In the genomic region with DNA sequence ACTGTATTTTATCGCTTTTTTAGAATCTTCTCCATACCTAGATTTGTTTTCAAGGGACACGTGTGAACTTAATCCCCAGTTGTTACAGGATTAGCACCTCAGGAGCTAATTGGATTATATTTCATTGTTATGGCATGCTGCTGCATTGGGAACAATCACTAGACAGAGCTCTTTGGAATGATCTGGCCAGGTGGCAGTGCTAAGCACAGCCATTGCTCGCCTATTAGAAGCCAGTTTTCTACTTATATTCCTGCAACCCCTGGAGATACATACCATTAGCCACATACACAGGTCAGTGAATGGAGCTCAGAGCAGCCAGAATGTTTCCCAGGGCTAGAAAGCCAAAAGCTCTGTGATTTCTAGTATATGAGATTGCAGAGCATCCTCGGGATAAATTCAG, we compare ENCODE assay signal across 21 mouse cellular contexts.
DNase-seq lines count a peak whose midpoint lies in the region; ATAC-seq and TF ChIP-seq lines count a peak whose summit lies in the region.
"Had no signal": no experiment of that assay in that cellular context is flagged by ENCODE, and none has a peak within 500 bp of the region (broad histone marks: within the 10 kb centered on the region; RNA-seq: fewer than 3 reads in every experiment).

No protein-coding gene starts in this region.

- no peak overlapping the region for H3K27ac ChIP-seq in forebrain, embryonic 11.5 days (ENCODE audit: low read depth, low read length)
- H3K27ac ChIP-seq in forebrain, embryonic 12.5 days, result no peak overlapping the region
- no peak overlapping the region for H3K27ac ChIP-seq in midbrain, embryonic 11.5 days (ENCODE audit: low read depth, low read length)
- no peak overlapping the region for H3K27ac ChIP-seq in midbrain, embryonic 10.5 days (replicated peaks)
- peak overlapping the region; percentile 52; the same call in 1 of the 2 replicates for H3K27ac ChIP-seq in midbrain, embryonic 16.5 days (ENCODE audit: low read length)
- H3K27ac ChIP-seq in lung, postnatal 0 days (ENCODE audit: low read length), result no peak overlapping the region
- H3K27ac ChIP-seq: embryonic facial prominence, embryonic 13.5 days; layer of hippocampus, adult 2 months had no signal

- H3K9ac ChIP-seq in forebrain, embryonic 11.5 days (ENCODE audit: low read length), result no peak overlapping the region
- H3K9ac ChIP-seq in forebrain, embryonic 12.5 days, result no peak overlapping the region
- H3K9ac ChIP-seq in midbrain, embryonic 11.5 days (ENCODE audit: low read length), result no peak overlapping the region
- no peak overlapping the region for H3K9ac ChIP-seq in midbrain, embryonic 16.5 days (ENCODE audit: low read depth, low read length)
- no peak overlapping the region for H3K9ac ChIP-seq in lung, postnatal 0 days (replicated peaks; ENCODE audit: low read depth)
- H3K9ac ChIP-seq: embryonic facial prominence, embryonic 13.5 days; liver, postnatal 0 days had no signal

- WGBS in forebrain, embryonic 11.5 days, result 37% methylated on average over 4 of the region's 4 CpGs
- 30% methylated on average over 4 of the region's 4 CpGs for WGBS in forebrain, embryonic 12.5 days
- 41% methylated on average over 4 of the region's 4 CpGs for whole genome bisulfite sequencing in midbrain, embryonic 11.5 days
- 46% methylated on average over 4 of the region's 4 CpGs for WGBS in midbrain, embryonic 10.5 days
- WGBS in midbrain, embryonic 16.5 days, result 21% methylated on average over 4 of the region's 4 CpGs
- 66% methylated on average over 4 of the region's 4 CpGs for WGBS in lung, postnatal 0 days

- H3K4me1 ChIP-seq in forebrain, embryonic 11.5 days (replicated peaks; ENCODE audit: control insufficient read depth, insufficient read depth, low read length), result no peaks in the 10 kb centered on the region
- peaks cover 23% of the 10 kb centered on the region for H3K4me1 ChIP-seq in forebrain, embryonic 12.5 days
- peaks cover 16% of the 10 kb centered on the region; the same call in 1 of the 2 replicates for H3K4me1 ChIP-seq in midbrain, embryonic 11.5 days (ENCODE audit: control insufficient read depth, insufficient read depth, low read length)
- H3K4me1 ChIP-seq in midbrain, embryonic 10.5 days, result peaks cover 22% of the 10 kb centered on the region
- H3K4me1 ChIP-seq in midbrain, embryonic 16.5 days (ENCODE audit: control insufficient read depth, insufficient read depth, low read length), result peaks cover 20% of the 10 kb centered on the region
- no peaks in the 10 kb centered on the region for H3K4me1 ChIP-seq in lung, postnatal 0 days (ENCODE audit: insufficient read depth, low read depth, low read length)

- H3K9me3 ChIP-seq in forebrain, embryonic 11.5 days (ENCODE audit: control insufficient read depth, low read length), result no peaks in the 10 kb centered on the region
- no peaks in the 10 kb centered on the region for H3K9me3 ChIP-seq in forebrain, embryonic 12.5 days
- H3K9me3 ChIP-seq in midbrain, embryonic 11.5 days (ENCODE audit: control insufficient read depth, low read length), result no peaks in the 10 kb centered on the region
- H3K9me3 ChIP-seq in midbrain, embryonic 10.5 days (replicated peaks), result no peaks in the 10 kb centered on the region
- no peaks in the 10 kb centered on the region for H3K9me3 ChIP-seq in midbrain, embryonic 16.5 days (replicated peaks; ENCODE audit: control insufficient read depth, low read length, poor library complexity, severe bottlenecking)
- no peaks in the 10 kb centered on the region for H3K9me3 ChIP-seq in lung, postnatal 0 days (ENCODE audit: low read length)
- H3K9me3 ChIP-seq: embryonic facial prominence, embryonic 13.5 days had no signal

- no peak for TF ChIP-seq CTCF in lung, postnatal 0 days (IDR thresholded peaks at IDR 0.05)

- H3K27me3 ChIP-seq in forebrain, embryonic 11.5 days (ENCODE audit: control insufficient read depth, insufficient read depth, low read length), result peaks cover 11% of the 10 kb centered on the region
- H3K27me3 ChIP-seq in forebrain, embryonic 12.5 days, result peaks cover 51% of the 10 kb centered on the region
- no peaks in the 10 kb centered on the region for H3K27me3 ChIP-seq in midbrain, embryonic 11.5 days (ENCODE audit: control insufficient read depth, insufficient read depth, low read length)
- peaks cover 42% of the 10 kb centered on the region for H3K27me3 ChIP-seq in midbrain, embryonic 10.5 days (ENCODE audit: low read depth, poor library complexity, severe bottlenecking)
- H3K27me3 ChIP-seq in midbrain, embryonic 16.5 days (ENCODE audit: control insufficient read depth, insufficient read depth, low read depth, low read length), result no peaks in the 10 kb centered on the region
- H3K27me3 ChIP-seq in lung, postnatal 0 days (replicated peaks; ENCODE audit: insufficient read depth, low read length), result no peaks in the 10 kb centered on the region
- H3K27me3 ChIP-seq: embryonic facial prominence, embryonic 13.5 days; Patski had no signal

- intact Hi-C loops in left cerebral cortex, postnatal 4 days (cut with DNase I), result no loop called here

- DNase-seq in forebrain, embryonic 11.5 days (ENCODE audit: low spot score), result no peak
- no peak for DNase-seq in midbrain, embryonic 11.5 days (ENCODE audit: low spot score, missing footprints)
- DNase-seq in midbrain, embryonic 10.5 days (ENCODE audit: low spot score), result no peak
- DNase-seq in retina, postnatal 1 day, result peak; percentile 33
- no peak for DNase-seq in left cerebral cortex, postnatal 4 days
- DNase-seq in lung, postnatal 0 days (ENCODE audit: low spot score), result no peak
- DNase-seq: adrenal gland, adult 8-10 months; cerebellum, adult 9-10 months; gastrocnemius, postnatal 25 days; kidney, adult 2 months; kidney, postnatal 10 days; layer of hippocampus, postnatal 36 days; liver, postnatal 0 days; lung, postnatal 36 days; thymus, adult 2 months had no signal

- ATAC-seq in forebrain, embryonic 11.5 days (replicated peaks; ENCODE audit: low FRiP score), result 0 out of 2 replicates have a peak, but pooled peaks have one; percentile 25
- ATAC-seq in forebrain, embryonic 12.5 days (ENCODE audit: low FRiP score), result no peak
- ATAC-seq in midbrain, embryonic 11.5 days (ENCODE audit: low FRiP score), result peak; percentile 41
- 0 out of 2 replicates have a peak, but pooled peaks have one; percentile 30 for ATAC-seq in midbrain, embryonic 16.5 days
- no peak for ATAC-seq in lung, postnatal 0 days
- ATAC-seq: CD4-positive, CD25-positive, alpha-beta regulatory T cell, adult 4 months; liver, postnatal 0 days; Patski had no signal

- H3K36me3 ChIP-seq in forebrain, embryonic 11.5 days (ENCODE audit: control insufficient read depth, insufficient read depth, low read length), result no peaks in the 10 kb centered on the region
- no peaks in the 10 kb centered on the region for H3K36me3 ChIP-seq in forebrain, embryonic 12.5 days (replicated peaks)
- H3K36me3 ChIP-seq in midbrain, embryonic 11.5 days (ENCODE audit: control insufficient read depth, insufficient read depth, low read length), result no peaks in the 10 kb centered on the region
- no peaks in the 10 kb centered on the region for H3K36me3 ChIP-seq in midbrain, embryonic 10.5 days
- no peaks in the 10 kb centered on the region for H3K36me3 ChIP-seq in midbrain, embryonic 16.5 days (ENCODE audit: control insufficient read depth, insufficient read depth, low read length)
- H3K36me3 ChIP-seq in lung, postnatal 0 days (ENCODE audit: insufficient read depth, low read length), result no peaks in the 10 kb centered on the region
- H3K36me3 ChIP-seq: embryonic facial prominence, embryonic 13.5 days had no signal

- TF ChIP-seq EP300 in lung, postnatal 0 days (IDR thresholded peaks at IDR 0.05), result no peak

- H3K4me3 ChIP-seq in forebrain, embryonic 11.5 days (ENCODE audit: low read depth, low read length), result no peak overlapping the region
- H3K4me3 ChIP-seq in forebrain, embryonic 12.5 days (replicated peaks), result no peak overlapping the region
- no peak overlapping the region for H3K4me3 ChIP-seq in midbrain, embryonic 11.5 days (ENCODE audit: low read depth, low read length)
- H3K4me3 ChIP-seq in midbrain, embryonic 10.5 days, result no peak overlapping the region
- no peak overlapping the region for H3K4me3 ChIP-seq in midbrain, embryonic 16.5 days (ENCODE audit: low read depth, low read length)
- H3K4me3 ChIP-seq in lung, postnatal 0 days (ENCODE audit: low read depth, low read length), result no peak overlapping the region
- H3K4me3 ChIP-seq: embryonic facial prominence, embryonic 13.5 days; layer of hippocampus, adult 2 months had no signal

- no peak overlapping the region for H3K4me2 ChIP-seq in forebrain, embryonic 11.5 days (ENCODE audit: low read depth, low read length, severe bottlenecking)
- no peak overlapping the region for H3K4me2 ChIP-seq in forebrain, embryonic 12.5 days
- H3K4me2 ChIP-seq in midbrain, embryonic 11.5 days, result no peak overlapping the region
- no peak overlapping the region for H3K4me2 ChIP-seq in midbrain, embryonic 16.5 days (ENCODE audit: low read length)
- H3K4me2 ChIP-seq in lung, postnatal 0 days (replicated peaks; ENCODE audit: low read depth, low read length), result no peak overlapping the region
- H3K4me2 ChIP-seq: embryonic facial prominence, embryonic 13.5 days had no signal

Comparison
In these comparisons a context has a peak if more than half of its experiments do, and no peak if none do; other contexts are left out.
1. ATAC-seq: peak in forebrain, embryonic 11.5 days (single experiment), midbrain, embryonic 11.5 days (single experiment) and midbrain, embryonic 16.5 days (single experiment); none in forebrain, embryonic 12.5 days (single experiment) and lung, postnatal 0 days (single experiment).